Mouse (Mus musculus): ENCODE measurements at regions not wholly inside any gene's neighbourhood (a gene's known extent, or its start where the extent isn't known, plus 50 kb on each side); places are given as distances from the start of the nearest gene placed in this dataset.

DNA sequence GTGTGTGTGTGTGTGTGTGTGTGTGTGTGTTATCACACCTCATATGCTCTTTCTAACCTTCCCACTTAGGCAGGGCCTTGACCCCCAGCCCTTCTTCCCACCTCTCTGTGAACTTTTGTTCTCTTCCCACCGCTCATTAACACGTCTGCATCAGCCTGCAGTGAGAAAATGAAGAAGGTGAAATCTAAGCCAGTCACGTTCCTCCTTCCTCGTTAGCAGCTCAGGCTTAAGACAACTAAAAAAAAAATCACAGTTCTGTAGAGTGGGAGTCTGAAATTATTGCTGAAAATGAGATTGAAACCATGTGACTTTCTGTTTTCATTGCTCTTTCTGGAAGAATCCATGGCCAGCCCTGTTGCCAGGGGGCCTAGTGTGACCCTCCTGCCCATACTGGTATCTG lies 420.7 kb downstream of the Pdcd6ip start:
- TF ChIP-seq CTCF (conservative IDR thresholded peaks at IDR 0.05; ENCODE audit: insufficient read depth, insufficient read length, low read depth, low read length): no peak
- no peak for TF ChIP-seq POLR2A (IDR thresholded peaks at IDR 0.05; ENCODE audit: low read depth, low read length)
